Mouse (Mus musculus) forebrain, embryonic 12.5 days (tissue): ENCODE measurements around the gene Fubp1. TPM values are rescaled to one million over a fixed set of nuclear protein-coding genes. Genes with fewer than 3 reads are reported as not detected.
"Not testable (repeated sequence)": the region's sequence is repeated elsewhere in the genome, so short reads cannot be mapped to it uniquely, and the experiment has no call there.

ENCODE experiments used
- ATAC-seq: fragments of 200-750 bp; cut with Nextera tagmentation; 2 replicates; pipeline ENCODE4 v1.8.0; 2017; ENCODE audit warnings: moderate TSS enrichment; ENCODE audit not compliant: low FRiP score
- H3K27ac ChIP-seq: fragments of 300-500 bp; sonication (generic); 2 replicates; pipeline ENCODE4 v1.5.1; 2016; ENCODE audit warnings: mild to moderate bottlenecking
- H3K27me3 ChIP-seq: fragments of 300-500 bp; sonication (generic); 2 replicates; pipeline ENCODE4 v1.6.1; 2016; ENCODE audit warnings: mild to moderate bottlenecking
- H3K36me3 ChIP-seq: fragments of 300-500 bp; sonication (generic); replicated peaks from 2 replicates; pipeline ENCODE4 v1.6.1; 2016; ENCODE audit warnings: mild to moderate bottlenecking
- H3K4me1 ChIP-seq: fragments of 300-500 bp; sonication (generic); 2 replicates; pipeline ENCODE4 v1.6.1; 2016
- H3K4me2 ChIP-seq: fragments of 300-500 bp; sonication (generic); 2 replicates; pipeline ENCODE4 v1.6.1; 2016; ENCODE audit warnings: mild to moderate bottlenecking, moderate library complexity
- H3K4me3 ChIP-seq: fragments of 300-500 bp; sonication (generic); replicated peaks from 2 replicates; pipeline ENCODE4 v1.5.1; 2016; ENCODE audit warnings: mild to moderate bottlenecking
- H3K9ac ChIP-seq: fragments of 300-500 bp; sonication (generic); 2 replicates; pipeline ENCODE4 v1.6.1; 2016; ENCODE audit warnings: mild to moderate bottlenecking
- H3K9me3 ChIP-seq: fragments of 300-500 bp; sonication (generic); 2 replicates; pipeline ENCODE4 v1.6.1; 2016
- WGBS: fragments of 180-500 bp; shearing (Covaris S2); methylation state at CpG from one replicate; pipeline ENCODE4 v1.1.7; 2016; 5-methylcytosine and 5-hydroxymethylcytosine counted together
- polyA plus RNA-seq: library from polyadenylated mRNA; unstranded; fragments of >200 nt; fragmentation: Nextera tagmentation; extraction: Ambion mirVana; gene quantifications from 2 replicates; pipeline ENCODE4 v1.2.1, GENCODE M21; 2016

Fubp1 gene
- polyA plus RNA-seq, 1 experiment from 2014 or later, result 437 TPM

GRCm38 (mm10) chr3:152247708-152248107 lies 37.5 kb downstream of the Fubp1 start:
- Histone ChIP-seq H3K9ac (no peak overlapping the region), H3K27ac (no peak overlapping the region), H3K4me3 (no peak overlapping the region), H3K4me2 (no peak overlapping the region), H3K9me3 (no peaks in the 10 kb centered on the region), H3K36me3 (no peaks in the 10 kb centered on the region), H3K4me1 (no peaks in the 10 kb centered on the region), H3K27me3 (no peaks in the 10 kb centered on the region)
- no peak for ATAC-seq
- WGBS, result 91% methylated on average over 12 of the region's 12 CpGs

GRCm38 (mm10) chr3:152250487-152250886 lies 40.3 kb downstream of the Fubp1 start:
- Histone ChIP-seq H3K4me2 (no peak overlapping the region), H3K4me1 (no peaks in the 10 kb centered on the region)
- 100% methylated on average over 1 of the region's 1 CpGs for WGBS

GRCm38 (mm10) chr3:152257528-152257927 lies 47.3 kb downstream of the Fubp1 start:
- no peak overlapping the region for H3K4me3 ChIP-seq
- no peaks in the 10 kb centered on the region for H3K36me3 ChIP-seq
- H3K9me3 ChIP-seq, result no peaks in the 10 kb centered on the region
- WGBS, result 89% methylated on average over 3 of the region's 3 CpGs
- H3K4me1 ChIP-seq, result peaks cover 8% of the 10 kb centered on the region
- no peak overlapping the region for H3K9ac ChIP-seq
- H3K4me2 ChIP-seq, result no peak overlapping the region
- ATAC-seq, result no peak
- H3K27me3 ChIP-seq, result peaks cover 12% of the 10 kb centered on the region; the same call in 1 of the 2 replicates
- no peak overlapping the region for H3K27ac ChIP-seq

More at GRCm38 (mm10) chr3:152250487-152250886, 40.3 kb downstream of the Fubp1 start:
- no peak overlapping the region for H3K27ac ChIP-seq
- ATAC-seq, result no peak
- no peak overlapping the region for H3K9ac ChIP-seq
- no peaks in the 10 kb centered on the region for H3K27me3 ChIP-seq
- H3K36me3 ChIP-seq, result no peaks in the 10 kb centered on the region
- H3K4me3 ChIP-seq, result no peak overlapping the region
- no peaks in the 10 kb centered on the region for H3K9me3 ChIP-seq

- H3K4me3 ChIP-seq, H3K4me2 ChIP-seq, H3K27ac ChIP-seq, H3K9me3 ChIP-seq, H3K36me3 ChIP-seq, H3K9ac ChIP-seq, H3K4me1 ChIP-seq: not testable (repeated sequence)
- ATAC-seq, result peak; percentile 63; the same call in 1 of the 2 replicates
- WGBS, result 45% methylated on average over 8 of the region's 9 CpGs
- H3K27me3 ChIP-seq, result peaks cover 29% of the 10 kb centered on the region
Observed at GRCm38 (mm10) chr3:152259409-152259808, 49.2 kb downstream of the Fubp1 start.

GRCm38 (mm10) chr3:152260362-152260761 lies 50.1 kb downstream of the Fubp1 start:
- H3K36me3 ChIP-seq, result no peaks in the 10 kb centered on the region
- no peak overlapping the region for H3K4me2 ChIP-seq
- no peaks in the 10 kb centered on the region for H3K9me3 ChIP-seq
- H3K9ac ChIP-seq, result no peak overlapping the region
- H3K27me3 ChIP-seq, result peaks cover 38% of the 10 kb centered on the region
- H3K4me3 ChIP-seq, result no peak overlapping the region
- no peak overlapping the region for H3K27ac ChIP-seq
- ATAC-seq, result no peak
- WGBS, result 100% methylated on average over 1 of the region's 1 CpGs
- peaks cover 17% of the 10 kb centered on the region for H3K4me1 ChIP-seq

- Histone ChIP-seq H3K9ac (no peak overlapping the region), H3K4me3 (no peak overlapping the region), H3K4me1 (peaks cover 27% of the 10 kb centered on the region), H3K27ac (no peak overlapping the region), H3K9me3 (no peaks in the 10 kb centered on the region), H3K27me3 (peaks cover 48% of the 10 kb centered on the region), H3K36me3 (no peaks in the 10 kb centered on the region), H3K4me2 (no peak overlapping the region)
- 61% methylated on average over 8 of the region's 8 CpGs for WGBS
- ATAC-seq, result no peak
Observed at GRCm38 (mm10) chr3:152261436-152261835, 51.2 kb downstream of the Fubp1 start.

GRCm38 (mm10) chr3:152261948-152262347 lies 51.7 kb downstream of the Fubp1 start:
- Histone ChIP-seq H3K4me3 (no peak overlapping the region), H3K4me1 (peaks cover 27% of the 10 kb centered on the region), H3K4me2 (no peak overlapping the region), H3K36me3 (no peaks in the 10 kb centered on the region), H3K9ac (no peak overlapping the region), H3K27ac (no peak overlapping the region), H3K27me3 (peaks cover 52% of the 10 kb centered on the region), H3K9me3 (no peaks in the 10 kb centered on the region)
- no peak for ATAC-seq
- 31% methylated on average over 8 of the region's 8 CpGs for WGBS

- Histone ChIP-seq H3K4me3 (no peak overlapping the region), H3K27ac (no peak overlapping the region), H3K27me3 (peaks cover 73% of the 10 kb centered on the region), H3K9me3 (no peaks in the 10 kb centered on the region), H3K4me2 (no peak overlapping the region), H3K9ac (no peak overlapping the region), H3K36me3 (no peaks in the 10 kb centered on the region), H3K4me1 (peaks cover 27% of the 10 kb centered on the region)
- 46% methylated on average over 10 of the region's 10 CpGs for WGBS
- no peak for ATAC-seq
Observed at GRCm38 (mm10) chr3:152264374-152264773, 54.2 kb downstream of the Fubp1 start.

GRCm38 (mm10) chr3:152264830-152265229 lies 54.6 kb downstream of the Fubp1 start:
- 32% methylated on average over 12 of the region's 12 CpGs for WGBS
- peak overlapping the region; percentile 58 for H3K4me3 ChIP-seq
- H3K9ac ChIP-seq, result no peak overlapping the region
- H3K27me3 ChIP-seq, result peaks cover 73% of the 10 kb centered on the region
- peak overlapping the region; percentile 100 for H3K4me2 ChIP-seq
- peaks cover 27% of the 10 kb centered on the region for H3K4me1 ChIP-seq
- no peaks in the 10 kb centered on the region for H3K36me3 ChIP-seq
- no peaks in the 10 kb centered on the region for H3K9me3 ChIP-seq
- no peak for ATAC-seq
- H3K27ac ChIP-seq, result no peak overlapping the region

GRCm38 (mm10) chr3:152265351-152266035 lies 55.3 kb downstream of the Fubp1 start:
- H3K27me3 ChIP-seq, result peaks cover 73% of the 10 kb centered on the region
- H3K9me3 ChIP-seq, result no peaks in the 10 kb centered on the region
- H3K27ac ChIP-seq, result 0 out of 2 replicates have a peak overlapping the region, but pooled peaks have one; percentile 8
- H3K36me3 ChIP-seq, result no peaks in the 10 kb centered on the region
- H3K4me1 ChIP-seq, result peaks cover 27% of the 10 kb centered on the region
- peak overlapping the region; percentile 100 for H3K4me2 ChIP-seq
- ATAC-seq, result peak; percentile 86
- peak overlapping the region; percentile 58 for H3K4me3 ChIP-seq
- peak overlapping the region; percentile 61 for H3K9ac ChIP-seq
- 1% methylated on average over 49 of the region's 63 CpGs for WGBS

- peak; percentile 45; the same call in 1 of the 2 replicates for ATAC-seq
- WGBS, result 3% methylated on average over 13 of the region's 13 CpGs
- H3K36me3 ChIP-seq, result no peaks in the 10 kb centered on the region
- H3K27me3 ChIP-seq, result peaks cover 73% of the 10 kb centered on the region
- peak within 1 kb of the TSS; percentile 100 for H3K4me2 ChIP-seq
- peak within 1 kb of the TSS; percentile 61 for H3K9ac ChIP-seq
- peak within 1 kb of the TSS; percentile 58 for H3K4me3 ChIP-seq
- 0 out of 2 replicates have a peak within 1 kb of the TSS, but pooled peaks have one; percentile 8 for H3K27ac ChIP-seq
- no peaks in the 10 kb centered on the region for H3K9me3 ChIP-seq
- H3K4me1 ChIP-seq, result peaks cover 27% of the 10 kb centered on the region
Observed at GRCm38 (mm10) chr3:152266036-152266421, 55.8 kb downstream of the Fubp1 start, which contains the start of gene Nexn. Gene Nexn (minus strand): TSS chr3:152266350.

GRCm38 (mm10) chr3:152268099-152268498 lies 57.9 kb downstream of the Fubp1 start:
- no peak overlapping the region for H3K27ac ChIP-seq
- H3K4me3 ChIP-seq, result no peak overlapping the region
- H3K4me1 ChIP-seq, result peaks cover 17% of the 10 kb centered on the region
- H3K27me3 ChIP-seq, result peaks cover 56% of the 10 kb centered on the region
- H3K9ac ChIP-seq, result no peak overlapping the region
- 0 out of 2 replicates have a peak, but pooled peaks cover 3% of the 10 kb centered on the region for H3K36me3 ChIP-seq
- no peak for ATAC-seq
- H3K4me2 ChIP-seq, result no peak overlapping the region
- no peaks in the 10 kb centered on the region for H3K9me3 ChIP-seq
- WGBS, result 93% methylated on average over 14 of the region's 14 CpGs
